Mouse (Mus musculus) cerebellum, adult 2 months (tissue): ENCODE results near the gene Padi4. TPM values are rescaled to one million over a fixed set of nuclear protein-coding genes. Genes with fewer than 3 reads are reported as not detected.

Experiments
- DNase-seq, 2 experiments: peaks; one replicate each; pipeline ENCODE4 v3.0.0; 2021
- H3K27ac ChIP-seq: fragments of 200-500 bp; 2 replicates; pipeline ENCODE4 v1.5.1; 2012; ENCODE audit warnings: low read length, control low read depth, inconsistent platforms; ENCODE audit not compliant: insufficient read depth
- H3K27me3 ChIP-seq: fragments of 200-500 bp; 2 replicates; pipeline ENCODE4 v1.6.1; 2012; ENCODE audit warnings: inconsistent platforms, mild to moderate bottlenecking, low read length, moderate library complexity; ENCODE audit not compliant: control insufficient read depth, insufficient read depth
- H3K4me1 ChIP-seq: fragments of 200-500 bp; 2 replicates; pipeline ENCODE4 v1.6.1; 2011; ENCODE audit warnings: low read length; ENCODE audit not compliant: control insufficient read depth, insufficient read depth
- H3K4me3 ChIP-seq: fragments of 200-500 bp; replicated peaks from 2 replicates; pipeline ENCODE3; 2011; ENCODE audit warnings: mild to moderate bottlenecking, low read depth, low read length, control low read depth; ENCODE audit not compliant: insufficient read depth
- CTCF ChIP-seq: fragments of 200-500 bp; IDR thresholded peaks from 2 replicates; pipeline ENCODE4 v1.5.1; 2011; ENCODE audit warnings: low read depth, mild to moderate bottlenecking, control low read depth, low read length, moderate library complexity, borderline replicate concordance; ENCODE audit not compliant: insufficient read depth
- POLR2A ChIP-seq: fragments of 200-500 bp; IDR thresholded peaks from 2 replicates; pipeline ENCODE4 v1.6.1; 2011; ENCODE audit warnings: low read length, control low read depth, borderline replicate concordance; ENCODE audit not compliant: insufficient read depth
- WGBS: fragments of 180-500 bp; shearing (Covaris S2); methylation state at CpG from one replicate; pipeline ENCODE4 v1.1.7; 2018; 5-methylcytosine and 5-hydroxymethylcytosine counted together
- polyA plus RNA-seq: library from polyadenylated mRNA; depleted of rRNA; stranded (reverse); fragments of >200 nt; gene quantifications from 2 replicates; pipeline ENCODE4 v1.2.3, GENCODE M21; 2012

Padi4 gene
- polyA plus RNA-seq, 1 experiment = 0.11 TPM

DNA sequence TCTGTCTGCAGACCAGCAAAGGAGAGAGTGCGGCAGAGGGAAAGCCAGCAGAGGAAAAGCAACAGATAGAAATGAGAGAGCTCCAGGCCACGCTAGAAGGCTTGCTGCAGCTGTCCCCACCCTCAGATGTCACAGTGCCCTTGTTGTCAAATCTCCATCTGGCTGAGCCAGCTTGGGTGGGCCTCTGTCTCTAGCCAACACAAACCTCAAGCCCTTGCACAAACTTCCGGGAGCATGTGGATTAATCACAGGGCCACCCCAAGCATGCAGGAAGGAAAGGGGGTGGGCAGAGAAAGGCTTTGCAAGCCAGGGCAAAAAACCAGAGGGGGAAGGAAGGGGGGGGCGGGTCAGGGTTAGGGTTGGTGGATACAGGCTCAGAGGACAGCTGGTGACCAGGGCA, 13.4 kb upstream of the Padi4 start:
- Histone ChIP-seq H3K4me3 (no peak overlapping the region), H3K27me3 (no peaks in the 10 kb centered on the region), H3K27ac (no peak overlapping the region), H3K4me1 (no peaks in the 10 kb centered on the region)
- WGBS = 35% methylated on average over 4 of the region's 4 CpGs
- TF ChIP-seq POLR2A (no peak), CTCF (no peak)
- DNase-seq = no peak

DNA sequence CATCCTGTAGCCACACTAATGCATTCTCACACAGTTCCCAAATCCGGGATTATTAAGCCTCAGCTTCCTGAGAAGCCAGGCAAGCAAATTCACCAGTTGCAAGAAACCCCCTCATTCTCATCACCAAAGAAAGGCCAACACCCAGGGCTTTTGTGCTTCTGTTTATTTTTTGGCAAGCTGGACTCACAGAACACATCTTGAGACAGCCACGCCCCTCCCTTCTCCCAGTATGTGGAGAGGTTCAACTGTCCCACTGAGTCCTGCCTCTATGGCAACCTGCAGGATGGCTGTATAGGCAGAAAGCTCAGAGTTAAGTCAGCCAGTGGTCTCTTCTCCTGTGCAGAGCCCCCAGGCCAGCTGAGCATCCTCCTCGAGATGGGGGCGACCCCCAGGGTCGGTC, 11.2 kb upstream of the Padi4 start:
- 65% methylated on average over 5 of the region's 5 CpGs for WGBS
- H3K27ac ChIP-seq = no peak overlapping the region
- no peak for DNase-seq
- no peaks in the 10 kb centered on the region for H3K4me1 ChIP-seq
- no peaks in the 10 kb centered on the region for H3K27me3 ChIP-seq
- no peak overlapping the region for H3K4me3 ChIP-seq
- TF ChIP-seq POLR2A = no peak
- TF ChIP-seq CTCF = no peak

DNA sequence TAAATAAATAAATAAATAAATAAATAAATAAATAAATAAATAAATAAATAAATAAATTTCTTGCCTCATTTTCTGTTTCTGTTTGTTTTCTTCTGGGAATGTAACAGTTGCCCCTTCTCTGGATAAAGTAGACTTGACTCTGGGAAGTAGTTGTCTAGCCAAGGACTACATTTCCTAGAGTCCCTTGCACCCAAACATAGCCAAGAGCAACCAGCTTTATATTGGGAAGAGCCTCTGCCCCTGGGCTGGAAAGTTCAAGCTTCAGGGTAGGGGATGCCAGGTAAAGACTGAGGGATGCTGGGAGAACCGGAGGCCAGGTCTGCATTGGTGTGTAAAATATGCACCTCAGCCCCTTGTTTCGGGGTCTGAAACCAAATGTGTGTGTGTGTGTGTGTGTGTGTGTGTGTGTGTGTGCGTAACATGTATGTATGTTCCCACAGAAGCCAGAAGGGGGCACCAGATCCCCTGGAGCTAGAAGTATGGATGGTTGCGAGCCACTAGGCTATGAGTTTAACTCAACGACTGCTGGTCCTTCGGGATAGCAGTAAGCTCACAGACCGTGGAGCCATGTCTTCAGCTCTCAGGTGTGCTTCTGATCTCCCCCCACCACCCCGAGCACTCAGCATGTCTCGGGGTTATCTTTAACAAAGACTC, 10.4 kb upstream of the Padi4 start:
- no peak overlapping the region for H3K27ac ChIP-seq
- H3K27me3 ChIP-seq = no peaks in the 10 kb centered on the region
- DNase-seq = no peak
- TF ChIP-seq CTCF (no peak), POLR2A (no peak)
- 94% methylated on average over 9 of the region's 9 CpGs for WGBS
- no peaks in the 10 kb centered on the region for H3K4me1 ChIP-seq
- no peak overlapping the region for H3K4me3 ChIP-seq

DNA sequence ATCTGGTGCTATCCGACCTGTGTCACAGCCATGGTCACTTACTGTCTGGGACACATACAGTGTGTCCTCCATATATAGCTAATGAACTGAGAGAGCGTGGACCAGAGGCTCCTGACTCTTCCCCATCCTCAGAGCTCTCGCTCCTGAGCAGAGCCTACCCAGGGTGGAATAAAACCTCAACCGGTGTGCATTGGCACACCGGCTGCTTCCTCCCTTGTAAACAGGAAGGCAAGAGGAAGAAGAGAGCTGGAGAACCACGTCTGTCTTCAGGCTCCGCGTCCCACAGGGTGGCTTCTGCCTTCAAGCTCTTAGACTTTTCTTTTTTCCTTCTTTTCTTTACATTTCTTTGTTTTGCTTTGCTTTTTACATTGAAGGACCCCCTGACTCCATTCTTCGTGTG, 8.8 kb upstream of the Padi4 start:
- no peaks in the 10 kb centered on the region for H3K4me1 ChIP-seq
- H3K27me3 ChIP-seq = no peaks in the 10 kb centered on the region
- no peak overlapping the region for H3K4me3 ChIP-seq
- 91% methylated on average over 9 of the region's 9 CpGs for WGBS
- no peak for DNase-seq
- H3K27ac ChIP-seq = no peak overlapping the region
- TF ChIP-seq POLR2A (no peak), CTCF (no peak)

DNA sequence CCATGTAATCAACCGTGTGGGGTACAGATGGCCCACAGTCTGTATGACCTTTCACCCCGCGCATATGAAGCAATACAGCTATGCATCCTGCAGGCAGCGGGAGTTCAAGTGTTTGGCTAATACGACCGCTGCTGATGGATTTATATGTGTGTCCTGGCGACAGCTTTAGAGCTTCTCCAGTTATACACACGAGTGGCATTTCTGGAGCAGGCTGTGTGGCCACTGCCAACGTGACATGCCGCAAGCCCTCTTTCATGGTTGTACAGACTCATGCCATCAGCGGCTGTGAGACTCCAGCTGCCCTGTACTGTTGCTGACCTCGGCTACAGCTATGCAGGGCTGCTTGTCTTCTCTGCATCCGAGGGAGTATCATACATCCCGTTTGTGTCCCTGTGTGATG, 6.5 kb upstream of the Padi4 start:
- WGBS = 65% methylated on average over 14 of the region's 14 CpGs
- H3K27ac ChIP-seq = no peak overlapping the region

DNA sequence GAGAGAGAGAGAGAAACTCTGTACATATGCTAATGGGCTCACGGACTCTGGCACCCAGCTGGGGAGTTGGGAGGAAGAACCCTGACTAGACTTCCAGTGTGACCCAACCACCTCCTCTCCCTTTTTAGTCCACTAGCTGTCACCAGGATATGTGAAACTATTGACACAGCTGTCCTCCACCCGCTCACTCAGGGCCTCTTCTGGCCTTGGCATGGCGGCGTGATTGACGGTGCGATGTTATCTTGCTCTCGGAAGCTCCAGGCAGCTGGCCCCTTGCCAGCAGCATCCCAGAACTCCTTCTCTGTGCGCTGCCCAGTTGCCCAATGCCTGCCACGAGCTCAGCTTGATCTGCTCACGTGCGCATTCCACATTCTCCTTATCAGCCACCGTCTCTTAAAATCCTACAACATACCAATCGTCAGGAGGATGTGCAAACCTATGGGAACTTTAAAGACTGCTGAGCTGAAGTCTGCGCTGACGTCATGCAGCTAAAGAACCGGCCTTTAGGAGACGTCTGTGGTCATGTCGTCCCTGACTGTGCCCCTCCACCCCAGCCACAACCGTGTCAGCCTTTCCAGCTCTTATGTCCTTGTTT, 5.9 kb upstream of the Padi4 start:
- Histone ChIP-seq H3K4me3 (no peak overlapping the region), H3K27ac (no peak overlapping the region), H3K27me3 (no peaks in the 10 kb centered on the region), H3K4me1 (no peaks in the 10 kb centered on the region)
- DNase-seq = peak; percentile 10 to 11
- TF ChIP-seq POLR2A (no peak), CTCF (no peak)
- 19% methylated on average over 19 of the region's 19 CpGs for WGBS

More for the DNA sequence above, 6.5 kb upstream of the Padi4 start:
- no peak for TF ChIP-seq POLR2A
- no peaks in the 10 kb centered on the region for H3K4me1 ChIP-seq
- no peak for DNase-seq
- no peak overlapping the region for H3K4me3 ChIP-seq
- H3K27me3 ChIP-seq = no peaks in the 10 kb centered on the region

DNA sequence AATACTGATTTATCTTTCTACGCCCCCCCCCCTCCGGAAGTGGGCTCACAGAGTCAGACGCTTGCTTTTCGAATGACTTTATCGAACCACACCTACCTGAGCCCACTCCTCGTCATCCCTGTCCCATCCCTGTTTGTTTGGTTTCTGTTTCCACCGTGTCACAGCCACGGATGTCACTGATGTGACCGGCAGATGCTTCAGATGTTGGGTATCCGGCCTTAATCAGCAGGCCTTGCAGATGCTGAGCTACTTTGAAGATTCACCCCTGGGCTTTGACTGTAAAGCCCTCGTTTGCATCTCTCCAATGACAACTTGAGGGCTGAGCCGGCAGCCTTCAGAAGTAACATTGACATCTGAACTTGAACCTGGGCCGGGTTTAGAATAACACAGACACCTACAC, 2.6 kb upstream of the Padi4 start:
- no peak for TF ChIP-seq POLR2A
- no peak for TF ChIP-seq CTCF
- no peak for DNase-seq
- Histone ChIP-seq H3K4me1 (no peaks in the 10 kb centered on the region), H3K4me3 (no peak overlapping the region), H3K27ac (no peak overlapping the region), H3K27me3 (no peaks in the 10 kb centered on the region)
- WGBS = 82% methylated on average over 13 of the region's 13 CpGs

DNA sequence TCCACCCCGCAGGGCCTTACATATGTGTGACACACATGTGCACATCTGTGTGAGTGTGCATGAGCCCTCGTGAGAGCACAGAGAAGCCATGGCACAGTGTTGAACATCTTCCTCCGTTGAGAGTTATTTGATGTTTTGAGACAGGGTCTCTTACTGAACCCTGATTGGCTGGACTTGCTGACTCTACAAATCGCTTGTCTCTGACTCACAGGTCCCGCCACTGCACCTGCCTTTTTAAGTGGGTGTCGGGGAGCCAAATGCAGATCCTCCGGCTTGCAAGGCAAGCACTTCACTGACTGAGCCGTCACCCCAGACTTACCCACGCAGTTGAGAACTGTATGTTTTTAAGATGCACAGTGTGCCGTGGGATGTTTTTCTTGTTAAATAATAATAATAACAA, 1.8 kb upstream of the Padi4 start:
- TF ChIP-seq POLR2A (no peak), CTCF (no peak)
- WGBS = 90% methylated on average over 10 of the region's 10 CpGs
- no peaks in the 10 kb centered on the region for H3K4me1 ChIP-seq
- no peak overlapping the region for H3K27ac ChIP-seq
- no peak for DNase-seq
- no peak overlapping the region for H3K4me3 ChIP-seq
- H3K27me3 ChIP-seq = no peaks in the 10 kb centered on the region

DNA sequence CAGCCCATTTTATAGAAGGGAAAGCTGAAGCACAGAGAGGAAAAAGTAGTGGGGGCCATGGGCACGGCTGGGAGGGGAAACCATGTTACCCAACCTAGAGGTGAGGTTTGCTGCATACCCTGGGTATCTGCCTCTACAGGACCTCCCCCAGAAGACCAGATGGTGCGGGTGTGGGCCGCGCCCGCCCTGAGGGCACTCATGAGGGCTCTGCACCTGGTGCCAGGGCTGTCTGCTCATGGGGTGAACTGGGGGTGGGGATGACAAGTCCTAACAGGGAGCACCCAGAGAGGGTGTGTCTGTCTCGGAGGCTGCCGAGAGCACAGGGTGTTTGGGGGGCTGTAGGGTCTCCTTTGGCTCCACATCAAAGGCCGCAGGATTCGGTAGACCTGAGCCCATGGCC, 857 bp upstream of the Padi4 start:
- no peaks in the 10 kb centered on the region for H3K27me3 ChIP-seq
- no peak overlapping the region for H3K4me3 ChIP-seq
- 74% methylated on average over 9 of the region's 9 CpGs for WGBS
- H3K4me1 ChIP-seq = no peaks in the 10 kb centered on the region
- H3K27ac ChIP-seq = no peak overlapping the region
- DNase-seq = no peak
- no peak for TF ChIP-seq CTCF
- no peak for TF ChIP-seq POLR2A
